Mouse (Mus musculus) forebrain, embryonic 14.5 days (tissue): ENCODE results near the gene Maml3. TPM values are rescaled to one million over a fixed set of nuclear protein-coding genes. Genes with fewer than 3 reads are reported as not detected.
A peak's percentile ranks its signal among the peaks of the same experiment; 100 is the strongest.

Source experiments
- ATAC-seq: fragments of 200-750 bp; cut with Nextera tagmentation; 2 replicates; pipeline ENCODE4 v1.8.0; 2017; ENCODE audit warnings: mild to moderate bottlenecking, moderate library complexity
- DNase-seq: peaks from one replicate; pipeline ENCODE4 v3.0.0-alpha.2; 2015; ENCODE audit warnings: low spot score
- H3K27ac ChIP-seq: fragments of 300-500 bp; sonication (generic); 2 replicates; pipeline ENCODE4 v1.5.1; 2014; ENCODE audit warnings: low read depth, mild to moderate bottlenecking, control low read depth, low read length, moderate library complexity
- H3K27me3 ChIP-seq: fragments of 300-500 bp; sonication (generic); replicated peaks from 2 replicates; pipeline ENCODE4 v1.6.1; 2014; ENCODE audit warnings: low read length, control low read depth, mixed read lengths; ENCODE audit not compliant: control insufficient read depth, insufficient read depth
- H3K36me3 ChIP-seq: fragments of 300-500 bp; sonication (generic); 2 replicates; pipeline ENCODE4 v1.6.1; 2014; ENCODE audit warnings: low read length, control low read depth; ENCODE audit not compliant: control insufficient read depth, insufficient read depth
- H3K4me1 ChIP-seq: fragments of 300-500 bp; sonication (generic); 2 replicates; pipeline ENCODE4 v1.6.1; 2014; ENCODE audit warnings: antibody characterized with exemption, low read length, control low read depth; ENCODE audit not compliant: control insufficient read depth, insufficient read depth
- H3K4me2 ChIP-seq: fragments of 300-500 bp; sonication (generic); 2 replicates; pipeline ENCODE4 v1.6.1; 2014; ENCODE audit warnings: mild to moderate bottlenecking, control low read depth, low read length
- H3K4me3 ChIP-seq: fragments of 300-500 bp; sonication (generic); 2 replicates; pipeline ENCODE4 v1.5.1; 2014; ENCODE audit warnings: low read depth, low read length, control low read depth
- H3K9ac ChIP-seq: fragments of 300-500 bp; sonication (generic); 2 replicates; pipeline ENCODE4 v1.6.1; 2014; ENCODE audit warnings: mild to moderate bottlenecking, low read length, control low read depth, moderate library complexity
- H3K9me3 ChIP-seq: fragments of 300-500 bp; sonication (generic); replicated peaks from 2 replicates; pipeline ENCODE4 v1.6.1; 2016; ENCODE audit warnings: low read length, control low read depth, mixed read lengths; ENCODE audit not compliant: control insufficient read depth
- WGBS: fragments of 180-500 bp; shearing (Covaris S2); extraction: QIAGEN DNeasy Blood & Tissue Kit; methylation state at CpG from one replicate; pipeline ENCODE4 v1.1.7; 2014; 5-methylcytosine and 5-hydroxymethylcytosine counted together
- polyA plus RNA-seq: library from polyadenylated mRNA; unstranded; fragments of >200 nt; fragmentation: Nextera tagmentation; extraction: Ambion mirVana; gene quantifications from 2 replicates; pipeline ENCODE4 v1.2.1, GENCODE M21; 2014

The Maml3 gene
- polyA plus RNA-seq, 1 experiment from 2014 or later = 4.2 TPM

GRCm38 (mm10) chr3:51840095-51840805, 264.6 kb downstream of the Maml3 start:
- H3K27me3 ChIP-seq = no peaks in the 10 kb centered on the region
- DNase-seq = no peak
- H3K4me1 ChIP-seq = peaks cover 4% of the 10 kb centered on the region; the same call in 1 of the 2 replicates
- H3K4me2 ChIP-seq = no peak overlapping the region
- H3K27ac ChIP-seq = no peak overlapping the region
- no peaks in the 10 kb centered on the region for H3K9me3 ChIP-seq
- no peak overlapping the region for H3K4me3 ChIP-seq
- WGBS = 92% methylated on average over 13 of the region's 13 CpGs
- H3K36me3 ChIP-seq = no peaks in the 10 kb centered on the region
- no peak for ATAC-seq
- no peak overlapping the region for H3K9ac ChIP-seq

GRCm38 (mm10) chr3:51839353-51839715, 265.5 kb downstream of the Maml3 start:
- DNase-seq (no peak), ATAC-seq (no peak)
- Histone ChIP-seq H3K36me3 (no peaks in the 10 kb centered on the region), H3K9me3 (no peaks in the 10 kb centered on the region), H3K9ac (no peak overlapping the region), H3K27ac (no peak overlapping the region), H3K27me3 (no peaks in the 10 kb centered on the region), H3K4me3 (no peak overlapping the region), H3K4me2 (no peak overlapping the region), H3K4me1 (peaks cover 4% of the 10 kb centered on the region; the same call in 1 of the 2 replicates)
- 86% methylated on average over 5 of the region's 5 CpGs for WGBS

- Histone ChIP-seq H3K4me1 (peaks cover 4% of the 10 kb centered on the region; the same call in 1 of the 2 replicates), H3K4me2 (no peak overlapping the region), H3K9ac (no peak overlapping the region), H3K9me3 (no peaks in the 10 kb centered on the region), H3K36me3 (no peaks in the 10 kb centered on the region), H3K27ac (no peak overlapping the region), H3K4me3 (no peak overlapping the region), H3K27me3 (no peaks in the 10 kb centered on the region)
- no peak for ATAC-seq
- no peak for DNase-seq
- 52% methylated on average over 5 of the region's 5 CpGs for WGBS
Observed at GRCm38 (mm10) chr3:51838696-51839352, 266.1 kb downstream of the Maml3 start.

- no peaks in the 10 kb centered on the region for H3K36me3 ChIP-seq
- H3K9me3 ChIP-seq = no peaks in the 10 kb centered on the region
- H3K4me2 ChIP-seq = peak overlapping the region; percentile 12; the same call in 1 of the 2 replicates
- 0 out of 2 replicates have a peak overlapping the region, but pooled peaks have one; percentile 4 for H3K9ac ChIP-seq
- peaks cover 7% of the 10 kb centered on the region for H3K4me1 ChIP-seq
- H3K4me3 ChIP-seq = no peak overlapping the region
- H3K27ac ChIP-seq = peak overlapping the region; percentile 61
- peak; percentile 80 for ATAC-seq
- H3K27me3 ChIP-seq = 0 out of 2 replicates have a peak, but pooled peaks cover 3% of the 10 kb centered on the region
- DNase-seq = peak; percentile 78
- 16% methylated on average over 15 of the region's 15 CpGs for WGBS
Observed at GRCm38 (mm10) chr3:51832985-51833384, 271.9 kb downstream of the Maml3 start.

- no peaks in the 10 kb centered on the region for H3K9me3 ChIP-seq
- WGBS = 94% methylated on average over 9 of the region's 9 CpGs
- ATAC-seq = no peak
Observed at GRCm38 (mm10) chr3:51830821-51831429, 274.0 kb downstream of the Maml3 start.

GRCm38 (mm10) chr3:51825530-51825929, 279.3 kb downstream of the Maml3 start:
- DNase-seq (no peak), ATAC-seq (no peak)
- Histone ChIP-seq H3K9ac (no peak overlapping the region), H3K27ac (no peak overlapping the region), H3K4me3 (no peak overlapping the region), H3K36me3 (no peaks in the 10 kb centered on the region), H3K4me1 (no peaks in the 10 kb centered on the region), H3K27me3 (no peaks in the 10 kb centered on the region), H3K9me3 (no peaks in the 10 kb centered on the region), H3K4me2 (no peak overlapping the region)
- 89% methylated on average over 10 of the region's 10 CpGs for WGBS

More at GRCm38 (mm10) chr3:51830821-51831429, 274.0 kb downstream of the Maml3 start:
- Histone ChIP-seq H3K9ac (no peak overlapping the region), H3K27ac (no peak overlapping the region), H3K36me3 (no peaks in the 10 kb centered on the region), H3K4me1 (peaks cover 7% of the 10 kb centered on the region), H3K4me3 (no peak overlapping the region), H3K27me3 (0 out of 2 replicates have a peak, but pooled peaks cover 3% of the 10 kb centered on the region), H3K4me2 (no peak overlapping the region)
- DNase-seq = no peak

GRCm38 (mm10) chr3:51824506-51824905, 280.4 kb downstream of the Maml3 start:
- WGBS = 94% methylated on average over 9 of the region's 9 CpGs
- no peak overlapping the region for H3K4me3 ChIP-seq
- H3K4me2 ChIP-seq = no peak overlapping the region
- no peaks in the 10 kb centered on the region for H3K9me3 ChIP-seq
- H3K4me1 ChIP-seq = no peaks in the 10 kb centered on the region
- H3K9ac ChIP-seq = no peak overlapping the region
- H3K27ac ChIP-seq = no peak overlapping the region
- ATAC-seq (no peak), DNase-seq (no peak)
- H3K36me3 ChIP-seq = no peaks in the 10 kb centered on the region
- H3K27me3 ChIP-seq = no peaks in the 10 kb centered on the region

- Histone ChIP-seq H3K4me3 (no peak overlapping the region), H3K27ac (no peak overlapping the region), H3K4me2 (no peak overlapping the region), H3K4me1 (peaks cover 13% of the 10 kb centered on the region), H3K9ac (no peak overlapping the region), H3K9me3 (no peaks in the 10 kb centered on the region), H3K27me3 (no peaks in the 10 kb centered on the region), H3K36me3 (no peaks in the 10 kb centered on the region)
- no peak for DNase-seq
- 91% methylated on average over 10 of the region's 10 CpGs for WGBS
- ATAC-seq = no peak
Observed at GRCm38 (mm10) chr3:51821551-51821950, 283.3 kb downstream of the Maml3 start.
